27 mouse cellular contexts compared by ENCODE assay signal in the genomic region with DNA sequence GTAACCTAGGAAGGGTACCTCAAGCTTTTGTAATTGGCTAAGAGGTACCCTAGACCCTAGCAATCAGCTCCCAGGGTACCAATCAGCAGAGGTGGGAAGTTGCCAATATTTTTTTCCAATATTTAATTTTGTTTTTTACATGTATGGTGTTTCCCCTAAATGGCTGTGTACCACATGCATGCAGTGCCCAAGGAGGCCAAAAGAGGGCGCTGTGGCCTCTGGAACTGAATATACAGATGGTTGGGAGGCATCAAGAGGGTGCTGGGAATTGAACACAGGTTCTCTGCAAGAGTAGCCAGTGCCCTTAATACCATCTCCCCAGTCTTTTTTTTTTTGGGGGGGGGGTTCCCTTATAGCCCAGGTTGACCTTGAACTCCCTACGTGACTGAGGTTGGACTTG. TPM values are rescaled to one million over a fixed set of nuclear protein-coding genes. Genes with fewer than 3 reads are reported as not detected.
DNase-seq lines count a peak whose midpoint lies in the region; ATAC-seq and TF ChIP-seq lines count a peak whose summit lies in the region.
"Had no signal": no experiment of that assay in that cellular context is flagged by ENCODE, and none has a peak within 500 bp of the region (broad histone marks: within the 10 kb centered on the region; RNA-seq: fewer than 3 reads in every experiment).

No protein-coding gene starts in this region.

- H3K27ac ChIP-seq in gastrocnemius, adult 2 months: no peak overlapping the region
- H3K27ac ChIP-seq in liver, adult 2 months (replicated peaks; ENCODE audit: insufficient read depth, low read depth, low read length): no peak overlapping the region
- no peak overlapping the region for H3K27ac ChIP-seq in liver, embryonic 12.5 days
- no peak overlapping the region for H3K27ac ChIP-seq in ES-Bruce4 (ENCODE audit: insufficient read depth, low read length)
- H3K27ac ChIP-seq in forebrain, embryonic 11.5 days (ENCODE audit: low read depth, low read length): no peak overlapping the region
- H3K27ac ChIP-seq: embryonic facial prominence, embryonic 15.5 days; forebrain, embryonic 10.5 days; heart, embryonic 10.5 days; hindbrain, embryonic 15.5 days; limb, embryonic 12.5 days; midbrain, embryonic 15.5 days had no signal

- H3K4me3 ChIP-seq in gastrocnemius, adult 2 months: no peak overlapping the region
- H3K4me3 ChIP-seq in liver, adult 2 months (ENCODE audit: insufficient read depth, low read depth, low read length): no peak overlapping the region
- H3K4me3 ChIP-seq in liver, embryonic 12.5 days: no peak overlapping the region
- H3K4me3 ChIP-seq in ES-Bruce4 (ENCODE audit: low read depth, low read length): no peak overlapping the region
- no peak overlapping the region for H3K4me3 ChIP-seq in forebrain, embryonic 11.5 days (ENCODE audit: low read depth, low read length)
- H3K4me3 ChIP-seq: embryonic facial prominence, embryonic 15.5 days; forebrain, embryonic 10.5 days; heart, embryonic 10.5 days; hindbrain, embryonic 15.5 days; limb, embryonic 12.5 days; midbrain, embryonic 15.5 days had no signal

- peaks cover 22% of the 10 kb centered on the region for H3K4me1 ChIP-seq in liver, adult 2 months (ENCODE audit: control insufficient read depth, insufficient read depth, low read length)
- 0 out of 2 replicates have a peak, but pooled peaks cover 4% of the 10 kb centered on the region for H3K4me1 ChIP-seq in liver, embryonic 12.5 days
- peaks cover 2% of the 10 kb centered on the region for H3K4me1 ChIP-seq in ES-Bruce4 (ENCODE audit: control insufficient read depth, insufficient read depth, low read length)
- H3K4me1 ChIP-seq in forebrain, embryonic 11.5 days (replicated peaks; ENCODE audit: control insufficient read depth, insufficient read depth, low read length): no peaks in the 10 kb centered on the region
- H3K4me1 ChIP-seq: embryonic facial prominence, embryonic 15.5 days; forebrain, embryonic 10.5 days; hindbrain, embryonic 15.5 days; midbrain, embryonic 15.5 days had no signal

- 61% methylated on average over 2 of the region's 2 CpGs for WGBS in liver, adult 2 months
- WGBS in liver, embryonic 12.5 days (ENCODE audit: insufficient replicate concordance): 54% methylated on average over 2 of the region's 2 CpGs
- 62% methylated on average over 2 of the region's 2 CpGs for WGBS in forebrain, embryonic 11.5 days

- H3K4me2 ChIP-seq in liver, embryonic 12.5 days: no peak overlapping the region
- H3K4me2 ChIP-seq in forebrain, embryonic 11.5 days (ENCODE audit: low read depth, low read length, severe bottlenecking): no peak overlapping the region
- H3K4me2 ChIP-seq: embryonic facial prominence, embryonic 15.5 days; hindbrain, embryonic 15.5 days; limb, embryonic 12.5 days; midbrain, embryonic 15.5 days had no signal

- TF ChIP-seq POLR2A in liver, adult 2 months (IDR thresholded peaks at IDR 0.05; ENCODE audit: extremely low read depth, insufficient read depth, low read length): no peak
- no peak for TF ChIP-seq POLR2A in ES-Bruce4 (IDR thresholded peaks at IDR 0.05; ENCODE audit: insufficient read depth, low read length)

- H3K9me3 ChIP-seq in liver, embryonic 12.5 days (replicated peaks): 0 out of 2 replicates have a peak, but pooled peaks cover 2% of the 10 kb centered on the region
- no peaks in the 10 kb centered on the region for H3K9me3 ChIP-seq in ES-Bruce4 (replicated peaks; ENCODE audit: control insufficient read depth, insufficient read depth, low read length, poor library complexity, severe bottlenecking)
- no peaks in the 10 kb centered on the region; the same call in 1 of the 2 replicates for H3K9me3 ChIP-seq in forebrain, embryonic 11.5 days (ENCODE audit: control insufficient read depth, low read length)
- H3K9me3 ChIP-seq: embryonic facial prominence, embryonic 15.5 days; hindbrain, embryonic 15.5 days; midbrain, embryonic 15.5 days had no signal

- H3K9ac ChIP-seq in liver, adult 2 months (ENCODE audit: low read depth, low read length): no peak overlapping the region
- H3K9ac ChIP-seq in liver, embryonic 12.5 days: no peak overlapping the region
- no peak overlapping the region for H3K9ac ChIP-seq in ES-Bruce4 (ENCODE audit: low read depth, poor library complexity, severe bottlenecking)
- no peak overlapping the region for H3K9ac ChIP-seq in forebrain, embryonic 11.5 days (ENCODE audit: low read length)
- H3K9ac ChIP-seq: embryonic facial prominence, embryonic 15.5 days; hindbrain, embryonic 15.5 days; limb, embryonic 12.5 days; midbrain, embryonic 15.5 days had no signal

- no peaks in the 10 kb centered on the region for H3K27me3 ChIP-seq in liver, adult 2 months (ENCODE audit: control insufficient read depth, insufficient read depth, low read length)
- H3K27me3 ChIP-seq in liver, embryonic 12.5 days (replicated peaks): no peaks in the 10 kb centered on the region
- no peaks in the 10 kb centered on the region for H3K27me3 ChIP-seq in ES-Bruce4 (ENCODE audit: control insufficient read depth, insufficient read depth, low read length, poor library complexity, severe bottlenecking)
- no peaks in the 10 kb centered on the region for H3K27me3 ChIP-seq in forebrain, embryonic 11.5 days (ENCODE audit: control insufficient read depth, insufficient read depth, low read length)
- H3K27me3 ChIP-seq: embryonic facial prominence, embryonic 15.5 days; hindbrain, embryonic 15.5 days; limb, embryonic 12.5 days; midbrain, embryonic 15.5 days had no signal

- H3K36me3 ChIP-seq in liver, adult 2 months (ENCODE audit: control insufficient read depth, insufficient read depth, low read length): peaks cover 43% of the 10 kb centered on the region
- H3K36me3 ChIP-seq in liver, embryonic 12.5 days: no peaks in the 10 kb centered on the region
- H3K36me3 ChIP-seq in ES-Bruce4 (ENCODE audit: control insufficient read depth, insufficient read depth, low read length, poor library complexity, severe bottlenecking): no peaks in the 10 kb centered on the region
- no peaks in the 10 kb centered on the region for H3K36me3 ChIP-seq in forebrain, embryonic 11.5 days (ENCODE audit: control insufficient read depth, insufficient read depth, low read length)
- H3K36me3 ChIP-seq: embryonic facial prominence, embryonic 15.5 days; forebrain, embryonic 10.5 days; heart, embryonic 10.5 days; hindbrain, embryonic 15.5 days; limb, embryonic 12.5 days; midbrain, embryonic 15.5 days had no signal

- ATAC-seq in liver, embryonic 12.5 days: no peak
- ATAC-seq in forebrain, embryonic 11.5 days (replicated peaks; ENCODE audit: low FRiP score): no peak
- ATAC-seq: midbrain, embryonic 15.5 days had no signal

- peak; percentile 31 for TF ChIP-seq CTCF in gastrocnemius, adult 2 months (IDR thresholded peaks at IDR 0.05)
- TF ChIP-seq CTCF in liver, adult 2 months (IDR thresholded peaks at IDR 0.05; ENCODE audit: low read depth, low read length): peak; percentile 49
- peak; percentile 43 for TF ChIP-seq CTCF in ES-Bruce4 (IDR thresholded peaks at IDR 0.05; ENCODE audit: low read depth, low read length)

- no peak for TF ChIP-seq EP300 in ES-Bruce4 (IDR thresholded peaks at IDR 0.05; ENCODE audit: insufficient read depth, low read depth, low read length)

- H3K79me2 ChIP-seq in liver, adult 2 months (ENCODE audit: control insufficient read depth, insufficient read depth, low read length): no peaks in the 10 kb centered on the region

- intact Hi-C loops in gastrocnemius, adult 2 months (cut with DNase I): no loop called here

- no peak for DNase-seq in gastrocnemius, adult 2 months
- no peak for DNase-seq in gastrocnemius, adult 8-10 months (ENCODE audit: low spot score in 2 of 2)
- DNase-seq in liver, adult 2 months (ENCODE audit: extremely low read depth, low read depth, low spot score): no peak
- DNase-seq in naive thymus-derived CD4-positive, alpha-beta T cell, adult 2 months (ENCODE audit: low read depth): peak; percentile 14
- DNase-seq in forebrain, embryonic 11.5 days (ENCODE audit: low spot score): no peak
- no peak for DNase-seq in retina, postnatal 1 day
- DNase-seq: cerebellum, postnatal 10 days; gastrocnemius, postnatal 25 days; heart, postnatal 14 days; kidney, adult 9 months; lung, adult 2 months; right cerebral cortex, adult 18-20 months; spleen, adult 18-20 months; thymus, postnatal 14 days had no signal

RNA-seq across cellular contexts. Expression of a gene that starts 11.7 kb away (rescaled TPM):
- under 1 TPM; 0.50 to 0.64 TPM for total RNA-seq in gastrocnemius, adult 2 months (2021)
- 1 to 10 TPM in 2 of 4 experiments, under 1 TPM in 2; 0.34 to 1.2 (median 0.77) TPM for total RNA-seq in gastrocnemius, adult 8-10 months (2022)
- total RNA-seq in liver, adult 2 months (2014; rRNA removed): 643 and 658 TPM in 2 replicates
- polyA plus RNA-seq in liver, adult 2 months (2012; rRNA removed): 1,932 and 2,426 TPM in 2 replicates
- not detected in 2 replicates for polyA plus RNA-seq in liver, embryonic 12.5 days (2016; fragmentation: Nextera tagmentation; extraction: Ambion mirVana)
- polyA plus RNA-seq in ES-Bruce4 (2011; ENCODE audit: insufficient read depth, insufficient read length, low read depth, missing spikeins): not detected in 2 replicates
- polyA plus RNA-seq in forebrain, embryonic 11.5 days (2014; fragmentation: Nextera tagmentation; extraction: Ambion mirVana): not detected in 2 replicates
- total RNA-seq: megakaryocyte progenitor cell, adult 5-6 weeks had no signal
- polyA plus RNA-seq: forebrain, embryonic 10.5 days; heart, embryonic 10.5 days; hindbrain, embryonic 15.5 days; limb, embryonic 12.5 days had no signal

RNA-seq across cellular contexts. Expression of a gene that starts 22.1 kb away (rescaled TPM):
- not detected for total RNA-seq in gastrocnemius, adult 2 months (2021)
- total RNA-seq in gastrocnemius, adult 8-10 months (2022): not detected
- total RNA-seq in liver, adult 2 months (2014; rRNA removed): not detected in 2 replicates
- not detected in 2 replicates for polyA plus RNA-seq in liver, adult 2 months (2012; rRNA removed)
- polyA plus RNA-seq in liver, embryonic 12.5 days (2016; fragmentation: Nextera tagmentation; extraction: Ambion mirVana): not detected in 2 replicates
- polyA plus RNA-seq in ES-Bruce4 (2011; ENCODE audit: insufficient read depth, insufficient read length, low read depth, missing spikeins): not detected in 2 replicates
- 0.27 TPM in 1 of 2 replicates, not detected in the other for polyA plus RNA-seq in forebrain, embryonic 11.5 days (2014; fragmentation: Nextera tagmentation; extraction: Ambion mirVana)
- total RNA-seq: adrenal gland, postnatal 4 days; gastrocnemius, postnatal 25 days; heart, postnatal 14 days; megakaryocyte progenitor cell, adult 5-6 weeks had no signal
- polyA plus RNA-seq: frontal cortex, adult 2 months; large intestine, adult 2 months; limb, embryonic 12.5 days; lung, adult 2 months; midbrain, embryonic 15.5 days; stomach, embryonic 14.5 days had no signal

RNA-seq across cellular contexts. Expression of a gene that starts 35.2 kb away (rescaled TPM):
- total RNA-seq in gastrocnemius, adult 2 months (2021): 100 to 1,000 TPM in 1 of 2 experiments, 10 to 100 TPM in 1; 97.6 to 119 TPM
- 100 to 1,000 TPM; 119 to 120 (median 119) TPM for total RNA-seq in gastrocnemius, adult 8-10 months (2022)
- 35.4 and 46.6 TPM in 2 replicates for total RNA-seq in liver, adult 2 months (2014; rRNA removed)
- polyA plus RNA-seq in liver, adult 2 months (2012; rRNA removed): 98.2 and 99.3 TPM in 2 replicates
- polyA plus RNA-seq in liver, embryonic 12.5 days (2016; fragmentation: Nextera tagmentation; extraction: Ambion mirVana): 39.9 and 41.9 TPM in 2 replicates
- 22.2 and 22.3 TPM in 2 replicates for polyA plus RNA-seq in ES-Bruce4 (2011; ENCODE audit: insufficient read depth, insufficient read length, low read depth, missing spikeins)
- 60.7 and 70.2 TPM in 2 replicates for polyA plus RNA-seq in forebrain, embryonic 11.5 days (2014; fragmentation: Nextera tagmentation; extraction: Ambion mirVana)

RNA-seq across cellular contexts. Expression of a gene that starts 47.3 kb away (rescaled TPM):
- 1 to 10 TPM; 5.7 to 6.5 TPM for total RNA-seq in gastrocnemius, adult 2 months (2021)
- 1 to 10 TPM; 4.3 to 5.8 (median 4.7) TPM for total RNA-seq in gastrocnemius, adult 8-10 months (2022)
- total RNA-seq in liver, adult 2 months (2014; rRNA removed): 8.7 and 10.1 TPM in 2 replicates
- polyA plus RNA-seq in liver, adult 2 months (2012; rRNA removed): 27.5 and 28.3 TPM in 2 replicates
- polyA plus RNA-seq in liver, embryonic 12.5 days (2016; fragmentation: Nextera tagmentation; extraction: Ambion mirVana): 32.4 TPM in 2 replicates
- 35.8 and 39.3 TPM in 2 replicates for polyA plus RNA-seq in ES-Bruce4 (2011; ENCODE audit: insufficient read depth, insufficient read length, low read depth, missing spikeins)
- 52.3 and 52.5 TPM in 2 replicates for polyA plus RNA-seq in forebrain, embryonic 11.5 days (2014; fragmentation: Nextera tagmentation; extraction: Ambion mirVana)

RNA-seq across cellular contexts. Expression of a gene that starts 49.5 kb away (rescaled TPM):
- under 1 TPM in 1 of 2 experiments, not detected in 1; 0.18 TPM for total RNA-seq in gastrocnemius, adult 2 months (2021)
- not detected for total RNA-seq in gastrocnemius, adult 8-10 months (2022)
- total RNA-seq in liver, adult 2 months (2014; rRNA removed): 0.09 and 0.20 TPM in 2 replicates
- polyA plus RNA-seq in liver, adult 2 months (2012; rRNA removed): 0.39 TPM in 1 of 2 replicates, not detected in the other
- 0.24 TPM in 1 of 2 replicates, not detected in the other for polyA plus RNA-seq in liver, embryonic 12.5 days (2016; fragmentation: Nextera tagmentation; extraction: Ambion mirVana)
- not detected in 2 replicates for polyA plus RNA-seq in ES-Bruce4 (2011; ENCODE audit: insufficient read depth, insufficient read length, low read depth, missing spikeins)
- polyA plus RNA-seq in forebrain, embryonic 11.5 days (2014; fragmentation: Nextera tagmentation; extraction: Ambion mirVana): 0.98 TPM in 1 of 2 replicates, not detected in the other
- total RNA-seq: adrenal gland, postnatal 4 days; gastrocnemius, postnatal 25 days; heart, postnatal 14 days; megakaryocyte progenitor cell, adult 5-6 weeks had no signal
- polyA plus RNA-seq: forebrain, embryonic 10.5 days; heart, embryonic 10.5 days; large intestine, adult 2 months; lung, adult 2 months; stomach, embryonic 14.5 days had no signal

Comparison
In these comparisons a context has a peak if more than half of its experiments do, and no peak if none do; other contexts are left out.
1. RNA of a gene that starts 11.7 kb away (polyA plus RNA-seq): 1,932 to 2,426 TPM in liver, adult 2 months; not detected in ES-Bruce4, not detected in liver, embryonic 12.5 days and not detected in forebrain, embryonic 11.5 days; every median in the first group is over 1,000 times any median in the second.
2. Peak in every context shown above with its lines, with median percentiles within 50 percentile points of each other: CTCF ChIP-seq.